16 mouse cellular contexts compared by ENCODE assay signal in the genomic region with DNA sequence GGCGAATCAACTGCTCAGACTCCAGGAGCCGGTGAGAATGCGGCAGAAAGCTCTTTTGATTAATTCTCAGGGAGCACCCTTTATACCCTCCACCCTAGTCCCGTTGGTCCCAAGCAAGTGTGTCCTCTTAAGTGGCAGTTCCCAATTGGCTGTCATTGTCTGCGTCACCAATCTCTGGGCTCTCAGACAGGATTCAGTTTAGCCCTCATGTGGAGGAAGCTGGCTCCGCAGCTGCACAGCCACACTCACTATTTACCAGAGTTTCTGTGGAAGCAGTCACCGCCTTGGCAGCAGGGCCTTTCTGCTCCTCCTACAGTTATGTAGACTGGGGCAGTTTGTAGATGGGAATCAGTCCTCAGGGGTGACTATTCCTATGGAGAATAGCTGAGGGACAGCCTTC.
A peak's percentile ranks its signal among the peaks of the same experiment; 100 is the strongest.
DNase-seq lines count a peak whose midpoint lies in the region; ATAC-seq and TF ChIP-seq lines count a peak whose summit lies in the region.
"Had no signal": no experiment of that assay in that cellular context is flagged by ENCODE, and none has a peak within 500 bp of the region (broad histone marks: within the 10 kb centered on the region; RNA-seq: fewer than 3 reads in every experiment).

No protein-coding gene starts in this region.

- no peak overlapping the region for H3K27ac ChIP-seq in forebrain, embryonic 12.5 days
- H3K27ac ChIP-seq in forebrain, embryonic 15.5 days (replicated peaks), result no peak overlapping the region
- no peak overlapping the region for H3K27ac ChIP-seq in left cerebral cortex, adult 2 months
- H3K27ac ChIP-seq: embryonic facial prominence, embryonic 13.5 days; limb, embryonic 15.5 days had no signal

- peaks cover 11% of the 10 kb centered on the region; the same call in 1 of the 2 replicates for H3K9me3 ChIP-seq in forebrain, embryonic 12.5 days
- H3K9me3 ChIP-seq in forebrain, embryonic 15.5 days, result peaks cover 12% of the 10 kb centered on the region; the same call in 1 of the 2 replicates
- H3K9me3 ChIP-seq: limb, embryonic 15.5 days had no signal

- H3K9ac ChIP-seq in forebrain, embryonic 12.5 days, result no peak overlapping the region
- H3K9ac ChIP-seq in forebrain, embryonic 15.5 days (replicated peaks), result no peak overlapping the region
- H3K9ac ChIP-seq: embryonic facial prominence, embryonic 13.5 days; limb, embryonic 15.5 days; liver, postnatal 0 days had no signal

- TF ChIP-seq POLR2A in brain, embryonic 14.5 days (IDR thresholded peaks at IDR 0.05; ENCODE audit: borderline replicate concordance, extremely low read depth, insufficient read depth, insufficient read length, poor library complexity, severe bottlenecking), result no peak

- peak; percentile 37 for TF ChIP-seq CTCF in left cerebral cortex, adult 2 months (IDR thresholded peaks at IDR 0.05)
- TF ChIP-seq CTCF in brain, embryonic 14.5 days (IDR thresholded peaks at IDR 0.05; ENCODE audit: borderline replicate concordance, extremely low read depth, insufficient read depth, insufficient read length), result peak; percentile 30; the same call in 1 of the 2 replicates

- intact Hi-C loops in left cerebral cortex, adult 2 months (cut with DNase I), result no loop called here
- intact Hi-C loops in left cerebral cortex, postnatal 36 days (cut with DNase I), result loop anchor here (10.0 kb wide), 1 partner anchor 216 kb away; no protein-coding TSS in a partner anchor

- no peaks in the 10 kb centered on the region for H3K36me3 ChIP-seq in forebrain, embryonic 12.5 days (replicated peaks)
- H3K36me3 ChIP-seq in forebrain, embryonic 15.5 days, result no peaks in the 10 kb centered on the region
- H3K36me3 ChIP-seq: embryonic facial prominence, embryonic 13.5 days; limb, embryonic 15.5 days had no signal

- peak; percentile 21 to 36 for DNase-seq in left cerebral cortex, adult 2 months (ENCODE audit: extremely low spot score in 1 of 2, low spot score in 2 of 2)
- DNase-seq in left cerebral cortex, postnatal 36 days (ENCODE audit: low spot score in 2 of 2), result no peak
- peak; percentile 53 for DNase-seq in brain, embryonic 14.5 days (ENCODE audit: low read depth)
- DNase-seq in right cerebral cortex, postnatal 10 days (ENCODE audit: low spot score in 2 of 2), result peak; percentile 46 to 66
- no peak for DNase-seq in c-Kit-positive CD71-positive TER-119-positive erythroid progenitor cells, embryonic 14.5 days (ENCODE audit: low spot score)
- DNase-seq in spleen, postnatal 36 days (ENCODE audit: low spot score in 2 of 2), result no peak
- DNase-seq: cerebellum, adult 11-12 months; cerebellum, postnatal 36 days; gastrocnemius, postnatal 14 days; heart, postnatal 36 days; liver, postnatal 0 days had no signal

- ATAC-seq in forebrain, embryonic 12.5 days (ENCODE audit: low FRiP score), result 0 out of 2 replicates have a peak, but pooled peaks have one; percentile 20
- ATAC-seq in forebrain, embryonic 15.5 days (replicated peaks), result no peak
- ATAC-seq: liver, postnatal 0 days had no signal

- H3K27me3 ChIP-seq in forebrain, embryonic 12.5 days, result no peaks in the 10 kb centered on the region
- no peaks in the 10 kb centered on the region for H3K27me3 ChIP-seq in forebrain, embryonic 15.5 days
- H3K27me3 ChIP-seq: embryonic facial prominence, embryonic 13.5 days; limb, embryonic 15.5 days had no signal

- H3K4me2 ChIP-seq in forebrain, embryonic 12.5 days, result no peak overlapping the region
- H3K4me2 ChIP-seq in forebrain, embryonic 15.5 days (replicated peaks), result no peak overlapping the region
- H3K4me2 ChIP-seq: embryonic facial prominence, embryonic 13.5 days; heart, embryonic 11.5 days; limb, embryonic 15.5 days had no signal

- WGBS in forebrain, embryonic 12.5 days, result 58% methylated on average over 7 of the region's 7 CpGs
- 64% methylated on average over 7 of the region's 7 CpGs for WGBS in forebrain, embryonic 15.5 days

- peaks cover 4% of the 10 kb centered on the region for H3K4me1 ChIP-seq in forebrain, embryonic 12.5 days
- peaks cover 16% of the 10 kb centered on the region for H3K4me1 ChIP-seq in forebrain, embryonic 15.5 days

- H3K4me3 ChIP-seq in forebrain, embryonic 12.5 days (replicated peaks), result no peak overlapping the region
- H3K4me3 ChIP-seq in forebrain, embryonic 15.5 days, result no peak overlapping the region
- H3K4me3 ChIP-seq in left cerebral cortex, adult 2 months, result no peak overlapping the region
- H3K4me3 ChIP-seq: embryonic facial prominence, embryonic 13.5 days; limb, embryonic 15.5 days had no signal

Comparison
In these comparisons a context has a peak if more than half of its experiments do, and no peak if none do; other contexts are left out.
1. DNase-seq: peak in left cerebral cortex, adult 2 months (2 of 2), brain, embryonic 14.5 days (single experiment) and right cerebral cortex, postnatal 10 days (2 of 2); none in left cerebral cortex, postnatal 36 days (0 of 2), c-Kit-positive CD71-positive TER-119-positive erythroid progenitor cells, embryonic 14.5 days (single experiment) and spleen, postnatal 36 days (0 of 2).